Mouse (Mus musculus): ENCODE measurements around the gene Ptpn3.

DNA sequence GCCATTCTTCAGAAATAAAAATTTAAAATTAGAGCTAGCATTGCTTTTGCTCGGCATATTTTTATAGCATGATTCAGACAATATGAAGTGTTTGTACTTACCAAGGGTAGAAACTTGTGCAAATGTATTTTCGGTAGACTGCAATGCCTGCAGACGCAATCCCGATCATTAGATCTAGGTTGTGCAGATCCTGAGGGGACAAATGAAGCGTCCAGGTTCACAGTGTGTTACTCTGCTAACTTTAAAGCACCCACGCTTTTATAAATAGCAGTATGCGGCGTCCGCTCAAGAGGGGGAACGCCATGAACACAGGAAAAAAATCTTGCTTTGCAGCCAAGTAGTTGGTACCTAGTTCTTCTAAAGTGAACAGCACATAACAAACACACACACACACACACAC, 56.8 kb downstream of the Ptpn3 start:
- TF ChIP-seq CTCF (IDR thresholded peaks at IDR 0.05; ENCODE audit: low read depth): no peak
- no peak for TF ChIP-seq EP300 (IDR thresholded peaks at IDR 0.05; ENCODE audit: low read depth)
